Mouse (Mus musculus): ENCODE results near the gene Cd300e. TPM values are rescaled to one million over a fixed set of nuclear protein-coding genes. Genes with fewer than 3 reads are reported as not detected.

Cd300e gene
- 0.11 and 0.24 TPM in 2 replicates for polyA plus RNA-seq (2012; rRNA removed)

- Histone ChIP-seq H3K4me1 (ENCODE audit: control insufficient read depth, insufficient read depth, low read length) (no peaks in the 10 kb centered on the region; the same call in 1 of the 2 replicates), H3K27ac (ENCODE audit: insufficient read depth, low read length) (no peak within 1 kb of the TSS), H3K27me3 (ENCODE audit: control insufficient read depth, insufficient read depth, low read length) (no peaks in the 10 kb centered on the region), H3K4me3 (replicated peaks; ENCODE audit: insufficient read depth, low read depth, low read length) (no peak within 1 kb of the TSS)
- DNase-seq, result no peak
- TF ChIP-seq POLR2A (IDR thresholded peaks at IDR 0.05; ENCODE audit: borderline replicate concordance, insufficient read depth, low read length) (no peak), CTCF (IDR thresholded peaks at IDR 0.05; ENCODE audit: borderline replicate concordance, insufficient read depth, low read depth, low read length) (no peak)
- WGBS, result 66% methylated on average over 5 of the region's 5 CpGs
These were observed at the start of gene Cd300e for GRCm38 (mm10) chr11:115062077-115062476. Cd300e (minus strand) TSS chr11:115062177.

- 87% methylated on average over 5 of the region's 5 CpGs for WGBS
- Histone ChIP-seq H3K27ac (ENCODE audit: insufficient read depth, low read length) (no peak overlapping the region), H3K4me3 (replicated peaks; ENCODE audit: insufficient read depth, low read depth, low read length) (no peak overlapping the region), H3K27me3 (ENCODE audit: control insufficient read depth, insufficient read depth, low read length) (no peaks in the 10 kb centered on the region), H3K4me1 (ENCODE audit: control insufficient read depth, insufficient read depth, low read length) (peaks cover 5% of the 10 kb centered on the region; the same call in 1 of the 2 replicates)
- DNase-seq, result no peak
- TF ChIP-seq CTCF (IDR thresholded peaks at IDR 0.05; ENCODE audit: borderline replicate concordance, insufficient read depth, low read depth, low read length) (no peak), POLR2A (IDR thresholded peaks at IDR 0.05; ENCODE audit: borderline replicate concordance, insufficient read depth, low read length) (no peak)
These were observed 48.3 kb upstream of the Cd300e start for GRCm38 (mm10) chr11:115110271-115110670.

- H3K4me1 ChIP-seq (ENCODE audit: control insufficient read depth, insufficient read depth, low read length), result peaks cover 5% of the 10 kb centered on the region; the same call in 1 of the 2 replicates
- no peak for DNase-seq
- 85% methylated on average over 8 of the region's 8 CpGs for WGBS
These were observed 46.2 kb upstream of the Cd300e start for GRCm38 (mm10) chr11:115108176-115108575.

GRCm38 (mm10) chr11:115107403-115107916, 45.5 kb upstream of the Cd300e start:
- Histone ChIP-seq H3K27ac (ENCODE audit: insufficient read depth, low read length) (no peak overlapping the region; the same call in 1 of the 2 replicates), H3K4me1 (ENCODE audit: control insufficient read depth, insufficient read depth, low read length) (peaks cover 5% of the 10 kb centered on the region; the same call in 1 of the 2 replicates), H3K27me3 (ENCODE audit: control insufficient read depth, insufficient read depth, low read length) (no peaks in the 10 kb centered on the region), H3K4me3 (replicated peaks; ENCODE audit: insufficient read depth, low read depth, low read length) (no peak overlapping the region)
- 20% methylated on average over 4 of the region's 4 CpGs for WGBS
- DNase-seq, result no peak
- no peak for TF ChIP-seq CTCF (IDR thresholded peaks at IDR 0.05; ENCODE audit: borderline replicate concordance, insufficient read depth, low read depth, low read length)
- no peak for TF ChIP-seq POLR2A (IDR thresholded peaks at IDR 0.05; ENCODE audit: borderline replicate concordance, insufficient read depth, low read length)

More at GRCm38 (mm10) chr11:115108176-115108575, 46.2 kb upstream of the Cd300e start:
- TF ChIP-seq CTCF (IDR thresholded peaks at IDR 0.05; ENCODE audit: borderline replicate concordance, insufficient read depth, low read depth, low read length), result no peak
- TF ChIP-seq POLR2A (IDR thresholded peaks at IDR 0.05; ENCODE audit: borderline replicate concordance, insufficient read depth, low read length), result no peak
- H3K27me3 ChIP-seq (ENCODE audit: control insufficient read depth, insufficient read depth, low read length), result no peaks in the 10 kb centered on the region
- no peak overlapping the region for H3K4me3 ChIP-seq (replicated peaks; ENCODE audit: insufficient read depth, low read depth, low read length)
- no peak overlapping the region for H3K27ac ChIP-seq (ENCODE audit: insufficient read depth, low read length)

GRCm38 (mm10) chr11:115106638-115107037, 44.7 kb upstream of the Cd300e start:
- TF ChIP-seq CTCF (IDR thresholded peaks at IDR 0.05; ENCODE audit: borderline replicate concordance, insufficient read depth, low read depth, low read length) (no peak), POLR2A (IDR thresholded peaks at IDR 0.05; ENCODE audit: borderline replicate concordance, insufficient read depth, low read length) (no peak)
- Histone ChIP-seq H3K27me3 (ENCODE audit: control insufficient read depth, insufficient read depth, low read length) (no peaks in the 10 kb centered on the region), H3K4me1 (ENCODE audit: control insufficient read depth, insufficient read depth, low read length) (peaks cover 5% of the 10 kb centered on the region; the same call in 1 of the 2 replicates), H3K27ac (ENCODE audit: insufficient read depth, low read length) (no peak overlapping the region), H3K4me3 (replicated peaks; ENCODE audit: insufficient read depth, low read depth, low read length) (no peak overlapping the region)
- WGBS, result 85% methylated on average over 2 of the region's 2 CpGs
- no peak for DNase-seq

GRCm38 (mm10) chr11:115104769-115105563, 43.0 kb upstream of the Cd300e start:
- H3K27me3 ChIP-seq (ENCODE audit: control insufficient read depth, insufficient read depth, low read length), result no peaks in the 10 kb centered on the region
- H3K27ac ChIP-seq (ENCODE audit: insufficient read depth, low read length), result no peak overlapping the region
- 84% methylated on average over 8 of the region's 8 CpGs for WGBS
- DNase-seq, result no peak
- H3K4me1 ChIP-seq (ENCODE audit: control insufficient read depth, insufficient read depth, low read length), result peaks cover 5% of the 10 kb centered on the region; the same call in 1 of the 2 replicates
- TF ChIP-seq POLR2A (IDR thresholded peaks at IDR 0.05; ENCODE audit: borderline replicate concordance, insufficient read depth, low read length) (no peak), CTCF (IDR thresholded peaks at IDR 0.05; ENCODE audit: borderline replicate concordance, insufficient read depth, low read depth, low read length) (no peak)
- H3K4me3 ChIP-seq (replicated peaks; ENCODE audit: insufficient read depth, low read depth, low read length), result no peak overlapping the region

GRCm38 (mm10) chr11:115103470-115104413, 41.8 kb upstream of the Cd300e start:
- 90% methylated on average over 25 of the region's 25 CpGs for WGBS
- DNase-seq, result no peak
- TF ChIP-seq POLR2A (IDR thresholded peaks at IDR 0.05; ENCODE audit: borderline replicate concordance, insufficient read depth, low read length), result no peak
- no peak for TF ChIP-seq CTCF (IDR thresholded peaks at IDR 0.05; ENCODE audit: borderline replicate concordance, insufficient read depth, low read depth, low read length)

More at GRCm38 (mm10) chr11:115103470-115104413, 41.8 kb upstream of the Cd300e start:
- H3K4me1 ChIP-seq (ENCODE audit: control insufficient read depth, insufficient read depth, low read length), result peaks cover 11% of the 10 kb centered on the region; the same call in 1 of the 2 replicates
- no peaks in the 10 kb centered on the region for H3K27me3 ChIP-seq (ENCODE audit: control insufficient read depth, insufficient read depth, low read length)
- no peak overlapping the region for H3K4me3 ChIP-seq (replicated peaks; ENCODE audit: insufficient read depth, low read depth, low read length)
- no peak overlapping the region for H3K27ac ChIP-seq (ENCODE audit: insufficient read depth, low read length)

Measured in cerebellum, adult 2 months (tissue).